Comparison of ENCODE assay signal across 8 mouse cellular contexts in genomic region chr4:95283789-95284188, GRCm38 (mm10).
DNase-seq lines count a peak whose midpoint lies in the region; ATAC-seq and TF ChIP-seq lines count a peak whose summit lies in the region.

No protein-coding gene starts in this region.

- H3K4me3 ChIP-seq in intestine, embryonic 16.5 days (ENCODE audit: low read length), result no peak overlapping the region
- H3K4me3 ChIP-seq in lung, postnatal 0 days (ENCODE audit: low read depth, low read length), result no peak overlapping the region
- no peak overlapping the region for H3K4me3 ChIP-seq in layer of hippocampus, adult 2 months

- no peak overlapping the region for H3K9ac ChIP-seq in intestine, embryonic 16.5 days (ENCODE audit: low read depth, low read length)
- no peak overlapping the region for H3K9ac ChIP-seq in lung, postnatal 0 days (replicated peaks; ENCODE audit: low read depth)

- ATAC-seq in intestine, embryonic 16.5 days, result peak; percentile 79
- peak; percentile 72 for ATAC-seq in lung, postnatal 0 days

- DNase-seq in gastrocnemius, adult 18-20 months (ENCODE audit: low spot score), result peak; percentile 75
- DNase-seq in gastrocnemius, postnatal 14 days, result no peak
- DNase-seq in cerebellum, adult 9-10 months, result peak; percentile 5
- peak; percentile 53 for DNase-seq in lung, postnatal 0 days (ENCODE audit: low spot score)
- no peak for DNase-seq in testis, postnatal 10 days (ENCODE audit: low spot score)
- no peak for DNase-seq in layer of hippocampus, postnatal 36 days
- DNase-seq in layer of hippocampus, adult 2 months (ENCODE audit: low spot score in 2 of 2), result no peak

- H3K27me3 ChIP-seq in intestine, embryonic 16.5 days (replicated peaks; ENCODE audit: control insufficient read depth, insufficient read depth, low read length), result no peaks in the 10 kb centered on the region
- H3K27me3 ChIP-seq in lung, postnatal 0 days (replicated peaks; ENCODE audit: insufficient read depth, low read length), result no peaks in the 10 kb centered on the region

- H3K36me3 ChIP-seq in intestine, embryonic 16.5 days (ENCODE audit: control insufficient read depth, insufficient read depth, low read length), result no peaks in the 10 kb centered on the region
- no peaks in the 10 kb centered on the region for H3K36me3 ChIP-seq in lung, postnatal 0 days (ENCODE audit: insufficient read depth, low read length)

- peaks cover 8% of the 10 kb centered on the region for H3K4me1 ChIP-seq in intestine, embryonic 16.5 days (ENCODE audit: control insufficient read depth, insufficient read depth, low read length)
- peaks cover 5% of the 10 kb centered on the region; the same call in 1 of the 2 replicates for H3K4me1 ChIP-seq in lung, postnatal 0 days (ENCODE audit: insufficient read depth, low read depth, low read length)

- H3K4me2 ChIP-seq in intestine, embryonic 16.5 days (ENCODE audit: low read depth, low read length), result no peak overlapping the region
- no peak overlapping the region for H3K4me2 ChIP-seq in lung, postnatal 0 days (replicated peaks; ENCODE audit: low read depth, low read length)

- peak; percentile 34; the same call in 1 of the 2 replicates for TF ChIP-seq EP300 in lung, postnatal 0 days (IDR thresholded peaks at IDR 0.05)

- WGBS in intestine, embryonic 16.5 days, result 52% methylated on average over 2 of the region's 2 CpGs
- WGBS in lung, postnatal 0 days, result 50% methylated on average over 2 of the region's 2 CpGs

- TF ChIP-seq CTCF in lung, postnatal 0 days (IDR thresholded peaks at IDR 0.05), result no peak
- TF ChIP-seq CTCF in layer of hippocampus, adult 2 months (conservative IDR thresholded peaks at IDR 0.05), result no peak

- no peak overlapping the region; the same call in 1 of the 2 replicates for H3K27ac ChIP-seq in intestine, embryonic 16.5 days (ENCODE audit: low read length)
- no peak overlapping the region for H3K27ac ChIP-seq in lung, postnatal 0 days (ENCODE audit: low read length)
- no peak overlapping the region for H3K27ac ChIP-seq in layer of hippocampus, adult 2 months

- intact Hi-C loops in gastrocnemius, postnatal 14 days (cut with DNase I; ENCODE audit: low total_unique reads), result no loop called here

- no peaks in the 10 kb centered on the region for H3K9me3 ChIP-seq in intestine, embryonic 16.5 days (ENCODE audit: control insufficient read depth, low read length)
- no peaks in the 10 kb centered on the region for H3K9me3 ChIP-seq in lung, postnatal 0 days (ENCODE audit: low read length)

Comparison
In these comparisons a context has a peak if more than half of its experiments do, and no peak if none do; other contexts are left out.
1. DNase-seq: peak in gastrocnemius, adult 18-20 months (single experiment), cerebellum, adult 9-10 months (single experiment) and lung, postnatal 0 days (single experiment); none in gastrocnemius, postnatal 14 days (single experiment), testis, postnatal 10 days (single experiment), layer of hippocampus, postnatal 36 days (0 of 2) and layer of hippocampus, adult 2 months (0 of 2).